Mouse (Mus musculus) kidney, adult 11 months (tissue): ENCODE data around the gene Gm20388.

Source experiments
- DNase-seq: peaks from one replicate; pipeline ENCODE4 v3.0.0; 2022

Gene Gm20388

DNA sequence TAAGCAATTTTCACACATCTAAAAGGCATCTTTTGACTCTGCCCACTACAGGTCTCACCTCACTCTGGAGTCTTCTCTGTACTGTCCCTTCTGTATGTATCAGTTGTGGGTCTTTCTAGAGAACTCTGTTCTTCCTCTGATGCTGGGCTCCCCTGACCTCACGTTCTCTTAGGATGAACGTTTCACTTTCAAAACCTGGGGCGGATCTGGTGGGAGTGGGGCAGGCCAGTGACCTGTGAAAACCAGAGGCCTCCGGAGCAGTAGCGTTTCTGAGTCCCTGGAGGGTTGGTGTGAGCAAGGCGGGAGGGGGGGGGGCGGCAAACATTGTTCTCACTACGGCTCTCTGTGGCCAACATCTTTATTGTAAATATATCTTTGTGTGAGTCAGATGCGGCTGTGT, 2147.9 kb downstream of the Gm20388 start:
- no peak for DNase-seq

DNA sequence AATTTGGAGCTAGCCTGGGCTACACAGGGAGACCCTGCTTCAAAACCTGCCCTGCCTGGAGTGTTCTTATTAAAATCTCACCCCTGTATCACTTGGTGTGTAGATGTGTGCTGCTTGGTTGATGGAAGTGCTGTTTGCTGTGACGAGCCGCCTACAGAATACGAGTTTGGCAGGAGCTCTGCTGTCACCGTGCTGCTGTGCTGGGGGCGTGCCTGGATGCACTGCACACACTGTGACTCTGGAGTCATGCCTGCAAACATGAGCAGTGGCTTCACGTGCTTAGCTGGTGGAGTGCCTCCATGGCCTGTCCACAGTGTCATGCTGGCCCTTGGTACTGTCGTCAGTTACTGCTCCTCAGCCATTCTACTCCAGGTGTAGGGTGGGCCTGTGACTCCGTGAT, 2148.3 kb downstream of the Gm20388 start:
- no peak for DNase-seq

GRCm38 (mm10) chr8:122062508-122063223, 2152.0 kb downstream of the Gm20388 start:
- no peak for DNase-seq

DNA sequence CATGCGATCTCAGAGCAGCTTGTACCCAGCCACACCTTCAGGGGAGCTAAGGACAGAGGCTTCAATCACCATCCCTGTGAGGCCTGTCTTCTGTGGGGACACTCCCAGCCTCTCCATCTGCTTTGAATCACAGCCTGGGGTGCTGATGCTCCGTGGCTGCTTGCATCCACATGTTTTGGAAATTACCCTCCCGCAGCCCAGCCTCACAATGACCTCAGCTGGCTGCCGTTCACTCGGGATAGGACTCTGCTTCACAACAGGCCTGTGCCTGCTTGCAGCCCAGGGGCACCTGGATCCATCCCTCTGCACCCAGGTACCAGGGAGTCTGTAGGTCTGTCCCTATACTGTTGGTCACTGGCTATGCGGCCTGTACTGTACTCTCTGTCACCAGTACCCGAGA, 2153.7 kb downstream of the Gm20388 start:
- no peak for DNase-seq

DNA sequence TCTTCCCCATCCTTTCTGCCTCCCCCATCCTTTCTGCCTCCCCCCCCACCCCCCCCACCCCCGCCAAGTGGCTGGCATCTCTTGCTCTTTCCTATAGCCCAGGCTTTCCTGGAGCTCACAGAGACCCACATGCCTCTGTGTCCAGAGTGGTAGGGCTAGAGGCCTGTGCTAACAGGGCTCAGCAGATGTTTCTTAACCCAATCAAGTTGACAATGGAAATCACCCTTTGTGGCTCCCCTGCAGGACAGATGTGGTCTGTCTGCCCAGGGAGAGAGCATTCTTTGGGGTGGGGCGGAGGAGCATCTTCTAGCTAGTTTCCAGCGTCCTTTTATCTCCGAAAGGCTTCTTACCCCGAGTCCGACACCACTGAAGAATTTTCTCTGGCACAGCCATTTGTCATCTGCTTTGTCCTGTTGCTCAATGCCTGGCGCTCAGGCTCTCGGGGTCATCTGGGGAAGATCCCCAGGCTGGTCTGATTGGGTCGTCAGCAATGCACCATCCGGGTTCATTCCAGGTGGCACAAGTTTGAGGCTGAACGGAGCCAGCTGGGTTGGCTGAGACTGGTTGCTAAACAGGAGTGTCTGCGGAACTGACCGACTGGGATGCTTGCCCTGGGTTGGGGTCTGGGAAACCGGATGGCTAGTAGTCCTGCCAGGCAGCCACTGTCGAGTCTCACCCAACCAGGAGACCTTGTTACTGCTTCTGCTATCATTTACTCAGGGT, 2157.3 kb downstream of the Gm20388 start:
- no peak for DNase-seq

DNA sequence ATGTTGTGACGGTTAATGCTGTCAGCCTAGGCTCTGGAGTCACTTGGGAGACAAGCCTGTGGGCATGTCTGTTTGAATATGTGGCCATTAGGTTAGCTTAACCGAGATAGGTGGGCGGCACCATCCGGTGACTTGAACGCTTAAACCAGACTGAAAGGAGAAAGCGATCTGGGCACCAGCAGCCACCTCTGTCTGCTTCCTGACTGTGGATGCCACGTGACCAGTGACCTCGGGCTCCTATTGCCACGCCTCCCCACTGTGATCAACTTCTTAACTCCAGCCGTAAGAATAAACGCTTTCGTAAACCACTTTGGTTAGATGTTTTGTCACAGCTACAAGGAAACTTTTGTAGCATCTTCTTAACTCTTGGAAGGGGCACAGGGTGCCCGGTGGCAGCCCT, 2158.0 kb downstream of the Gm20388 start:
- no peak for DNase-seq

GRCm38 (mm10) chr8:122069281-122069680, 2158.6 kb downstream of the Gm20388 start:
- no peak for DNase-seq

DNA sequence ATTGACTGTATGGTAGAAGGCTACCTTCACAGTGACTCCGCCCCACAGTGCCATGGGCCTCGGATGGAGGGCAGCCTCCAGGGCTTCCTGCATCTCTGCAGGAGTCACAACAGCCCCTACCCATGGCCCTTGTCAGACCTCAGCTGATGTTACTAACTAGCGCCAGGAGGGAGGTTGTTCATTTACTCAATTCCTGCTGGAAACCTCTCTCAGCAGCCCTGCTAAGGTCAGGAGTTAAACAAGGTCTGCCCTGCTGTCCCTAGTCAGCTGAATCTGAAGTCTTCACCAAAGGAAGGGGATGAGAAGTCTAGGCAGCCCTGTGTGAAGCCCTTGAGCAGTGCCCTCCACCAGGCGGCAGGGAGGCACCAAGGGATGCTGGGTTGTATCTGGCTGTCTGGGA, 2160.6 kb downstream of the Gm20388 start:
- DNase-seq = peak; percentile 46

DNA sequence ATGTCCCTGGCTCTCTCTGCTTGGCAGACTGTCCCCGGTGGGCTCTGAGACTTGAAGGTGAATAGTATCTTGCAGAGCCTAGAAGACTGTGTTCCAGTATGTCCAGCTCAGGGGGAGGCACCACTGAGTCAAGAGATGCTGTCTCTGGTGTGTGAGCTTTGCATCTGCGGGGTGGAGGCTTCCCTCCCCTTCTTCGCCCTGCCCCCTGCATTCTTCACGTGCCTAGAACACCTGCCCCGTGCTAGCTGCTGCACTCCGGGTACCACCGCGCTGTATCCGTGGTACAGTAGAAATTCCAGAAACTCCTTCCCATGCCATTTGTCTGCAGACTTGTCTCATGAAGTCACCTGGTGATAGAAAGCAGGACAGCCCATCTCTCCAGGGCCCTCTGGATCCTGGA, 2163.3 kb downstream of the Gm20388 start:
- DNase-seq = no peak

- DNase-seq = no peak
Measured at GRCm38 (mm10) chr8:122074442-122074841, 2163.8 kb downstream of the Gm20388 start.

GRCm38 (mm10) chr8:122074977-122075376, 2164.3 kb downstream of the Gm20388 start:
- DNase-seq = no peak

DNA sequence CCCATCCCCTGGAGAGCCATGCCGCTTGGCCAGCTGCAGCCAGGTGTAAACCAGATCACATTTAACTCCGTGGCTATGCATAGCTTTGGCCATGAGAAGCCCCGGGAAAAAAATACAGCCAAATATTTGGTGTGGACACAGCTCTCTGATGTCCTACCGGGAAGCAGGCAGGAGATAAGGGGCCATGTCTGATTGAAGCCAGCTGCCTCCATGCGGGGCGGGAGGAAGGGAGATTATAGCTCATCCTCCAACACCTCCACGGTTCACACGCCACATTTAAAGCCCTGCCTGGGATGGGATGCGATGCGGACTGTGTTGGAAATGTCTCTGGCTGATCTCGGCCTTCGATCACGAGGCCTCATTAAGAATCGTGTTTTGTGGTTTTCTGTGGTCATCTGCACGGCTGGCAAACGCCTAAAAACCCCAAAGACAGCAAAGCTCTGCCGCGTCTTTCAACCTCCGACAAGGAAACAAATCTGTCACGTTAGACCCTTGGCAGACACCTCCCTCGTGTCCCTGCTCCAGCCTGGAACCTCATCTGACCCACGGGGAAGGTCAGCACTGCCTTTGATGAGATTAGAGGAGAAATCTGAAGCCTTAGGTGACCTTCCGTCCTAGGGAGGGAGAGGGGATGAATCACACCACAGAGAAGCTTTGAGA, 2165.7 kb downstream of the Gm20388 start:
- no peak for DNase-seq

DNA sequence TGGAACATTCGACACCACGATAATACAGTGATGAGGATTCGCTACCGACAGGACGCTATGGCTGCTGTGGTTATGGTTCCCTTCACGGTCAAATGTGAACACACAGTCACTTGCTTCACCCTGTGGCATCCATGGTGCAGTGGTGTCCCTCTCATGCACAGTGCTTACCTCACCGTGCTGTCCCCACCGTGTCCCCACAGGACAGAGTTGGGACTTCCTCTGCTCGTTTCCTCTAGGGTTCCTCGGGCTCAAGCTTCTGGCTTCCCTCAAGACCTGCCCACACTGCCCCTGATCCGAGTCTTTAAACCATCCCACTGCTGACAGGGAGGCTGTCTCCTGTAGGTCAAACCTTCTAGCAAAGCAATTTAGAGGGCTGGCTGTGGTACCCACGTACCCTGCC, 2167.7 kb downstream of the Gm20388 start:
- DNase-seq = no peak

DNA sequence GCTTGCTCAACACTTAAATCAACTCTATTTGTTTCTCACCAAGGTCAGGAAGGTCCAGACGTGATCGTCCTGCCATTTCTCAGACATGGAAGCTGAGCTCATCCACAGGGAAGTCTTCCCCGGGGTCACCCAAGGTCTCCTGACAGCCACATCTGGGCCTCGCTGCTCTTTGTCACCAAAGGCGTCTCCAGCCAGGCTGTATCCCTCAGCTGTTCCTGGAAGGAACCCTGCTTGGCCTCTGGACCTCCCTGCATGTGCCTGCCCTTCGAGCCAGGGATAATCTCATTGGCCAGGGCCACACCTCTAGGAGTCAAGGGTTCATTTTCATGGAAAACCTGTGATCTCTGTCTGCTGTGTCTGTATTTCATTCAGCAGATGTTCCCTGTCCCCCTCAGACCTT, 2168.5 kb downstream of the Gm20388 start:
- DNase-seq = peak; percentile 43

DNA sequence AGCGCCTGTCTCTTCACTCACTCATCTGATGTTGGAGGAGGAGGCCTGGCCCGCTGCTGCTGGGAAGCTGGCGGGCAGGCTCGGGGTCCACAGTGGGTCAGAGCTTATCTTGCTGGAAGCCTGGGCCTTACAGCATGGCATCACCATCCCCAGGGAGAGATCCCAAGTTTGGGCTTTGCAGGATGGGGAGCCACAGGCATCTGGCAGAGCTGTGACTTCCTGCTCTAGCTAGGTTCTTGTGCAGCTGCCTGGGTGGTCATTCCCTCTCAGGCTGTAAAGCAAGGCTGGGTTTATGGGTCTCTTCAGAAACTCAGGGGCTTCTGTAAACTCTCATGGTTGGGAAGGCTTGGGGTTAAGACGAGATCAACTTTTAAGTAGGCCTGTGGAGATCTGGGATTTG, 2169.7 kb downstream of the Gm20388 start:
- no peak for DNase-seq

GRCm38 (mm10) chr8:122083401-122083800, 2172.8 kb downstream of the Gm20388 start:
- DNase-seq = no peak

GRCm38 (mm10) chr8:122084145-122084544, 2173.5 kb downstream of the Gm20388 start:
- DNase-seq = no peak

- no peak for DNase-seq
Measured at GRCm38 (mm10) chr8:122084726-122085410, 2174.2 kb downstream of the Gm20388 start.

DNA sequence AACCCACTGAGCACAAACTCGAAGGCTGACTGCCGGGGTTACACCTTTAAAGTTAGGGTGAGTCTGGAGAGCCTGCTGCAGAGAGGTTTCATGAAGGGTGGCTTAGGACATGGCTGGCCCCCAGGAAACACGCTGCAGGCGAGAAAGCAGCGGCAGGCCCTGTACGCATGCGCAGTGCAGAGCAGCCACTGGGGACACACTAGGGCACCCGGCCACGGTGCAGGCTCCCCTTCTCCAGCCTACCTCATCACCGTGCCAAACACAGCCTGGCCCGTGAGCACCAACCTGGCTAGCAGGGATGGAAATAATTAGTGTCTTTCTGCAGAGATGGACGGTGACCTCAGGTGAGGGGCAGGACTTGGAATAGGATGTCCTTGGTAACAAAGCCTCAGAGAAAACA, 2175.4 kb downstream of the Gm20388 start:
- no peak for DNase-seq

DNA sequence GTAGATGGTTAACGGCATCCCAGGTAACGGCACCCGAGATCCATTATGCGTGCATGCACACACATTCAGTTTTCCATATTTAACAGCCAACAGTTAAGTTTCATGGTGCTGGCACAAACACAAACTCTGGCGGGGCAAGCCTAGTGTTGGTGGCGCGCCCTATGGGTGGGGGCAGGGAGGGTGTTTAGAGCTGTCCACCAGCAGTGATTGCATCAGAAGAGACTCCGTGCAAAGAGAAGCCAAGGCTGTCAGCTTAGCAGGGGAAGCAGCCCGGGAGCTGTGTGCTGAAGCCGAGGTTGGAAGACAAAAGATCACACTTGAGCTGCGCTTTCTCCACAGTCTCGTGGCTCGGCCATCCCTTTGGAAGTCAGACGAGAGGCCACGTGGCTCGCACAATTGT, 2178.0 kb downstream of the Gm20388 start:
- no peak for DNase-seq

DNA sequence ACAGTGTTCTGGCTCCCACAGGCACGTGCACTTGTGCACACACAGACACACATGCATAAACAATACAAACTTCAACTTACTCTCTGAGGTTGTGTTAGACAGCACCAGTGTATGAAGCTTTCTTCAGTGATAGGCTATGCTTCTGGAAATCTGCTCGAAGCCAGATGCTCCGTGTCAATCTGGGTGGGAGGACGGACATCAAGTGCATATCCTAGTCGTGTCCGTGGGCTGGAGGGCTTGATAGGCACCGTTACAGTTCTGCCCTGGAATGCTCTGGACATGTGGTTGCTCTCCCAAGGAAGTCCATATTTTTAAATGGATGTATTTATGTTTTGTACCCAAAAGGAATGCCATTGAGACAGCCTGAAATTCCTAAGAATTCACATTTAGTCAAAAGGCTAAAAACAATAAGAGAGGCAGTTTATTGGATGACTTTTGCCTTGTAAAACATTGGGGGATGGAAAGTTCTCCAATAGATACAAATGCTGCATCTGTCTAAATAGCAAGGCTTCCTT, 2178.6 kb downstream of the Gm20388 start:
- DNase-seq = no peak

GRCm38 (mm10) chr8:122092476-122092875, 2181.8 kb downstream of the Gm20388 start:
- DNase-seq = no peak

DNA sequence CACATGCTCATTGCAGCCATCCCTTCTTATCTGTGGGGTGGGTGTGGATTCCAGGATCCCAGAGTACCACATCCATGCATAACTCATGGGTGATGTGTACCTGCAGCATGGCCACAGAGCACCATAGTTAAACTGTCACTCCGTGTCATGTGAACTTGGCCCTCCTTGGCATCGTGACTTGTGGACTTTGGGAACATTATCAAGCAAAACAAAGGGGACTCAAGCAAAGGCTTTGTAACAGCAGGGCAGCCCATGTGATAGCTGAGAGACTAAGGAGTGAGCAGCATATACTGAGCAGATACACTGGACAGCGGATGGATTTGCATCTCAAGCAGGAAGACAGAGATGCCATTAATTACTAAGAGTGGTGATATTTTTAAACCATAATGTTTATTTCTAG, 2188.1 kb downstream of the Gm20388 start:
- DNase-seq = peak; percentile 58
